Mouse (Mus musculus): ENCODE data around the gene Lsm3.
"Not testable (repeated sequence)": the region's sequence is repeated elsewhere in the genome, so short reads cannot be mapped to it uniquely, and the experiment has no call there.

Lsm3 gene

DNA sequence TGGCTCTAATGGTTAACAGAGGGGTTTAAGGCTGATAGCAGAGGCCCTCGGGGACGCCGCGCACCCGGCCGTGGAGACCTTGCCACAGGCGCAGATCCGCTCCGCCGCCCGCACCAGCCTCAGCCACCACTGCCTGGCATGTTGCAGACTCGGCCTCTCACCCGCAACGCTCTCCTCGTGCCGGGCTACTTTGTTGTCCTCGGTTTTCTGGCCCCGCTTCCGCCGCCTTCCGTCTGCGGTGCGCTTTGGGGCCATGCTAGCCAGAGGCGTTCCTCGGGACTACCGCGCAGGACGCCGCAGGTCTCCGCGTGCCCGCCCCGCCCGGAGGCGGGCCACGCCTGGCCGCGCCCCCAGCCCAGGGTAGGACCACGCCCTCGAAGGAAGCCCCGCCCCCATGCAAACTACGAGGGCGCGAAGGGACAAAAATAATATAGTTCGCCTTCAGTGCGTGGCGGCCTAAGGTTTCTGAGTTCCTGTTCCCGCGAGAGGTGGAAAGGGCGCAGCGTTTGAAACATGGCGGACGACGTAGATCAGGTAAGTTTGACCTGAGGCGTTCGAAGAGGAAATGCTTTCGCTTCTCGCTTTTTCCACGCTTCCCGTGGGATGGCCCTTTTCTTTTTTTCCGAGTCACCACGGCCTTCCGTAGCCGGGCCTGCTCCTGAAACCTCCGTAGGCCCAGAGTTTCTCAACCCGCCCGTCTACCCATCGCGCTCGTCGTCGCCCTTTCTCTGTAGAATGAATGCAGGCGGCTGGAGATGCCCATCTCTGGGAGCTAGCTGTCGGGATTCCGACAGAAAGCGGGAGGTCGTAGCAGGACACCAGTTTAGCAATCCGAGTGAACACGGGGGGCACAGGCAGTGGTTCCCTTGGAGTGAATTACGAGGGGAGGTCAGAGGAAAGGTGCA is at the start of gene Lsm3, which contains the start of gene Xpc:
TSS of gene Lsm3 (plus strand) at position 384 of the 905 bp plus-strand sequence.
TSS of gene Xpc (minus strand) at position 344 of the 905 bp plus-strand sequence.
- DNase-seq (ENCODE audit: extremely low spot score, low read depth, low spot score) = peak; percentile 84

DNA sequence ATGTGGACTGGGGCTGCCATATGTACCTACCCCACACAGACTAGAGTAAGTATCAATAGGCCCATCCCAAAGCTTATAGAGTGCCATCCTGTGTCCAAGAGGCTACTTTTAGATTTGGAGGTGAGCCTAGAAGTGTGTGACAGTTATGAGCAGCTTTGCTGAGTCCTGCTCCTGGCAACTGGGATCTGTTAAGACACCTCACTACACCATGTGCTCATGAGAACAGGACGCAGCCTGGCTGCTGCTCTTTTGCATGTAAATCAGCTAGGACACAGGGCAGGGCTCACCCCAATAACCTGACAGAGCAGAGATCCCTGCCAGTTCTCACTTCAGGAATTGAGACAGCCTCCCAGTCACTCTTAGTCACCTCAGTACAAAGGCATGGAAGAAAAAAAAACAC is 48.6 kb upstream of the Lsm3 start:
- no peak for DNase-seq (ENCODE audit: extremely low spot score, low read depth, low spot score)

DNA sequence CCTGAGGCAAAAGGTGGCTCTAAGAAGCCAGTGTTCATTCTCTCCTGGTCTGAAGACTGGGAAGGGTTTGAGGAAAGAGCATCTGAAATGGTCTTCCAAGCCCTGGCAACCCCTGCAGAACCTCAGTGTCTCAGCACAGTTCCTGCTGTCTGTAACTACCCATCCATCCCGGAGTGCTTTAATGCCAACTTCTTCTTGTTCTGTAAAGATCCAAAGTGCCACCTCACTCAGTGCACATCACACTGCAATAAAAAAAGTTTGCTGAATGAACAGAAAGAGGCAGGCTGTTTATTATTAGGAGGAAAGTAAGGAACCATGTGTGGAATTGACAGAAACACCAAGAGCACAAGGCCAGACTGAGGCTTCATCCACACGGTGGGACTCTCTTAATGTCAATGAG is 45.0 kb upstream of the Lsm3 start:
- no peak for DNase-seq (ENCODE audit: extremely low spot score, low read depth, low spot score)

DNA sequence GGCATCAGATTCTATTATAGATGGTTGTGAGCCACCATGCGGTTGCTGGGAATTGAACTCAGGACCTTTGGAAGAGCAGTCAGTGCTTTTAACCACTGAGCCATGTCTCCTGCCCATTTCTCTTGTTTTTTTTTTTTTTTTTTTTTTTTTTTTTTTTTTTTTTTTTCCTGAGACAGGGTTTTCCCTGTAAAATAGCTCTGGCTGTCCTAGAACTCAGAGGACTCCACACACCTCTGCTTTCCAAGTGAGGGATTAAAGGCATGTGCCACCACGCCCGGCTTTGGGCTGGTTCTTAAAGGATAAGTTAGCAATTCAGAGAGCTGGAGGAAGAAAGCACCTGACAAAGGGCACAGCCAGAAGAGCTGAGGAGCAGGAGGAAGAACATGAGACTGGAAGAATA is 44.3 kb upstream of the Lsm3 start:
- DNase-seq (ENCODE audit: extremely low spot score, low read depth, low spot score) = not testable (repeated sequence)

DNA sequence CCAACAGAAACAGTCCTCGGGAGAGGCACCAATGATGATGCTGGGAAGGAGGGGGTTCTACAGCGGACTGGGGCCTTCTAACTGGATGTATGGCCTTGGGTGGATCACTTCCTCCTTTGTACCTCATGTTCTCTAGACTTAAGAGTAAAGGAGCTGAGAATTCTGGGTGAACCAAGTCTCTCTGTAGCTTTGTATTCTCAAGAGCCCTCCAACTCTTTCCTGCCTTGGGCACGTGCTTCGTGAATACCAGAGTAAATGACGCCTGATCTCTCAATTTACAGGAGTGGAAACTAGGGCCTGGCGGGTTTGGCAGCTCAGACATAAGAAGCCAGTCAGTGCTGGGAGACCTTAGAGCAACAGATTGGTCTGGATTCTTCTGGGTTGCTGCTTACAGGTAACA is 43.4 kb upstream of the Lsm3 start:
- no peak for DNase-seq (ENCODE audit: extremely low spot score, low read depth, low spot score)

DNA sequence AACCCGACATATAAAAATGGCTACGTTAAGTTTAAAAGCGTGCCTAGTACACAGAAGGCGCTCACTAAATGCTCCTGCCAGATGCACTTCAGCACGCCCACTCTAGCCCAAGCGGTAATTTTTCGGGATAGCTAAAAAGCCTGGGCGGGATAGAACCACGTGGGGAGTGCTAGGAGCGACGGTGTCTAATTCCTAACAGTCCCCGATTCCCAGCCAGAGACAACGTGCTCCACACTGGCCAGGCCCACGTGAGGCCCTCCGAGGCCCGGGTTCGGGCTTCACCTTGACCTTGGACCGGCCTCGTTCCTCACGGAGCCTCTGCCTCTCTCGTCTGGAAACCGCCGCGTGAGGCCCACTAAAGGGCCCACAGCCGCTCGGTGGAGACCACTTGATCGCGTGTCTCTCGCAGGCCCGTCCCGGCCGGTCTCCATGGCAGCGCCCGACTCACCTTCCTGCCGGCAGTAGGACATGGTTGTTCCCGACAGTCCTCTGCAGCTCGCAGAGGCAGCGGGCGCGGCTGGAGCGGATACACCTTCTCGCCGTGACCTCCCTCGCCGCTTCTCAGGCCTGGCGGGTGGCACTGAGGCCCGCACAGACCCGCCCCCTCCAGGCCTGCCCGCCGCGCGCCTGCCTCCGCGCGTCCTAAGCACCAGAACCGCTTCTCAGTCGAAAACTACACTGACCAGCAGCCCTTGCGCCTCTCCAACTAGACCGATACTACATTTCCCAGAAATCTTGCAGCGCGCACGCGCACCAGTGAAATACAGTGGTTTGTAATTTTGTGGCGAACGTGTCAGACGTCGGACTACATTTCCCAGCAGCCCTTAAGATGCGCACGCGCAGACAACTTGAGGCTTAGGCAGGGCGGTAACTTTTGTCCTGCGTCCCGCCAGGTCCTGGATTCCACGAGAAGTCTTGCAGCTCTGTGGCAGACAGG is 42.6 kb upstream of the Lsm3 start, which contains the start of the genes Chchd4 and Tmem43:
TSS of gene Chchd4 (minus strand) at position 679 of the 937 bp plus-strand sequence.
TSS of gene Tmem43 (plus strand) at position 836 of the 937 bp plus-strand sequence.
- peak; percentile 100 for DNase-seq (ENCODE audit: extremely low spot score, low read depth, low spot score)

DNA sequence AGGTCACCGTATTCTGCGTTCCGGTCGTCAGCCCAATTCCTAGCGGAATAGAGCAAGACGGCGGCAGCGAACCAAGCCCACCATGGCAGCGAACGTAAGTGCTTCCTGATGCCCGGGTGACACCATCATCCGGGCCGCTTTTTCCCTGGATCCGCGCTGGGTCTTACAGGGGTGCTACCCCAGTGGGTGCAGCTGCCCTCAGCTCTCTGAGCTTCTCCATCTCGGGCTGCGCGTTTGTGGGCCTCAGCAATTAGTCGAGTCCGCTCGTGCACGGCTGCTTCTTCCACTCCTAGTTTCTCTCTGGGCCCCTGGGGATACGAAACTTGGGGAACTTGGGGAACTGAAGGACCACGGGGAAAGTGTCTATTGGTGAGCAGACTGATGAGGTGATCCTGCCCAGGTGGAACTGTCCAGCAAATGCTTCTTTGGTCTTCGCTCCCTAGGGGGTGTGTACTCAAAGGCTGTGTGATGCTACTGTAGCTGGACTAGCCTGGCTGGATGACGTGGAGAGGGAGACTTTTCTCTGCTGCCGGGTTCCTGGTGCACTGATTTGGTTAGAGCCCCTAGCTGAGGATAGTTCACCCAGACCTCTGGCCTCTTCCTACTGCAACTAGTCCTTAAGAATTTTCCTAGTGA is 41.8 kb upstream of the Lsm3 start:
- no peak for DNase-seq (ENCODE audit: extremely low spot score, low read depth, low spot score)

DNA sequence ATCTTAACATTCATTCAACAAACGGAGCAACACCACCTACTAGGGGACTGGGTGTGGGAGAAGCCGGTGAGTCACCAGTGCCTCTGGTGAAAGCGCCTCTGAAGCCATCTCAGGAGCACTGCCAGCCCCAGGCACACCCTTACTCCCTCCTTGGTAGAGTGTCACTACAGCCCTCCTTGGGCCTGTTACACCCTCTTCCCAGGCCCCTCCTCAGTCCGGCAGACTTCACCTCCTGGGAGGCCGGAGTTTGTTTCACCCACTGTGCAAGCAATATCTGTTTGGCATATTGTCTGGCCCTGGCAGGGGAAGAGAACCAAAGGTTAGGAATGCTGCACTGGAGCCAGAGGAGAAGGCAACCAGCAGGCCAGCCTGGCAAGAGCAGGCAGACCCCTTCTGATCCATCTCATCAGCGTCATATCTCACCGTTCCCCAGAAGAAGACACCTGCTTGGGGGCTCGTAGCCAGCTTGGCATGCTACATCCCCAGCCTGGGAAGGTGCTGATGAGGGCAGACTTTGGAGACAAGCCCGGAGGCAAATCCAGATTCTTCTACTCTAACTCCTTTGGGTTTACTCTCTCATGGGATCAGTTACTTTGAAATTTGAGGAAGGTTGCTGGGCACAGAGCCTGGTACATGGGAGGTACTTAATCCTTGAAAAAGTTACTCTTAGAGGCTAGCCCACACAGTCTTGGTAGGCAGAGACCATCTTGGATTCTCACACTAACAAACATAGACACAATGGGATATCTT is 41.1 kb upstream of the Lsm3 start:
- no peak for DNase-seq (ENCODE audit: extremely low spot score, low read depth, low spot score)

DNA sequence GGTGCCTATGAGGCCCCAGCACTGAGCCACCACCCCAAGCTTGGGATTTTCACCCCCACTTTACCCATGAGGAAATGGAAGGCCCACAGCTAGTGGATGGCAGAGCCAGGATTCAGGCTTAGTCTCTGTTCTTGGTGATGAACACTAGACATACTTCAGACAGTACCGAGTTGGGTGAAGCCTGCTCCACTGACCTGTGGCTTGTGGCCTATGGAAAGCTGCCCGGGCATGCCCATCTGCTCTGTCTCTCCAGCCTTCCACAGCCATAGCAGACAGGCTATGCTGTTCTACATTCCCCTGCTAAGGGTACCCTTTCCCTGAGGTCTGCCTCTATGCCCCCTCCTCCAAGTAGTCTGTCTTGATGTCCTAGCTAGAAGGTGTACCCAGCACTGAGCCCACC is 39.2 kb upstream of the Lsm3 start:
- no peak for DNase-seq (ENCODE audit: extremely low spot score, low read depth, low spot score)

DNA sequence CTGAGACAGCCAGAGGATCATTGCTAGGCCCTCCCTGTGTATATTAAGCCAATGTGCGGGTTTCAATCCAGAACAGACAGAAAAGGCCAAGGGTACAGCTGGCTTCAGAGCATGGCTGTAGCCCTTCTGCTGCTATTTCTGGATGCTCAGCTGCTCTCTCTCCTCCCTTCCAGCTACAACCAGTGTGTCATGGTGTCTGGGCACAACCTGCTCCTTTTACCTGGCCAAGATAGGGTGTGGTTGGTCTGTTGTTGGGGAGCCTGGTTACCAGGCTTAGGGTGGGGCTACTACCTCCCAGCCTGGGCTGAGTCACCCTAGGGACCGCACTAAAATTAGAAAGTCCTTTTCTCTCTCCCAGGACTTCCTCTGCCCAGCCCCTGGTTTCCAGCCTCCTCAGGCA is 32.4 kb upstream of the Lsm3 start:
- no peak for DNase-seq (ENCODE audit: extremely low spot score, low read depth, low spot score)

DNA sequence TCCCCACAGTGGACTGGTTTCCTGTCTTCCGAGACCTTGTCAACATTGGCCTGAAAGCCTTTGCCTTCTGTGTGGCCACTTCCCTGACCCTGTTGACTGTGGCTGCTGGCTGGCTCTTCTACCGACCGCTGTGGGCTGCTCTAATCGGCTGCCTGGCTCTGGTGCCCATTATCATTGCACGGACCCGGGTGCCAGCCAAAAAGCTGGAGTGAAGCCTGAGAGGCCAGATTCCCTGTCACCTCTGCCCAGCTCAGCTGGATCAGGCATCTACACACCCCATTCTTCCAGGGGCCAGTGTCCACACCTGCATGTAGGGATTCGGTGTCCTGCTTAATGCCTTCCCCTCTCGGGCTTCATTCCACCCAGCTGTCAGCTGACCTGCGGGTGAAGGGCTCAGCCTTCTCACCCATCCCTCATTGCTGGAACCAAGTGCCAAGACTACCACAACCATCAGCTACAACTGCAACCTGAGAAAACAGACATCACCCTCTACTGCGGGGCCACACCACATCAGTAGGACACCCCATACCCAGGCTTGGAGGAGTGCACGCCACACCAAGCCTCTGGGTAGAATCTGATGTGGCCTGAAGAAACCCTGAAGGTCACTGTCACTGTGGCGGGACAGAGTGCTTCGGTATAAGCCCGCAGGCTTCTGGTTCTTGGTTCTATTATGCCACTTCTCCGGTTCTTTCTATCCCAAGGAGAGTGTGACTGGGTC is 28.8 kb upstream of the Lsm3 start:
- no peak for DNase-seq (ENCODE audit: extremely low spot score, low read depth, low spot score)

DNA sequence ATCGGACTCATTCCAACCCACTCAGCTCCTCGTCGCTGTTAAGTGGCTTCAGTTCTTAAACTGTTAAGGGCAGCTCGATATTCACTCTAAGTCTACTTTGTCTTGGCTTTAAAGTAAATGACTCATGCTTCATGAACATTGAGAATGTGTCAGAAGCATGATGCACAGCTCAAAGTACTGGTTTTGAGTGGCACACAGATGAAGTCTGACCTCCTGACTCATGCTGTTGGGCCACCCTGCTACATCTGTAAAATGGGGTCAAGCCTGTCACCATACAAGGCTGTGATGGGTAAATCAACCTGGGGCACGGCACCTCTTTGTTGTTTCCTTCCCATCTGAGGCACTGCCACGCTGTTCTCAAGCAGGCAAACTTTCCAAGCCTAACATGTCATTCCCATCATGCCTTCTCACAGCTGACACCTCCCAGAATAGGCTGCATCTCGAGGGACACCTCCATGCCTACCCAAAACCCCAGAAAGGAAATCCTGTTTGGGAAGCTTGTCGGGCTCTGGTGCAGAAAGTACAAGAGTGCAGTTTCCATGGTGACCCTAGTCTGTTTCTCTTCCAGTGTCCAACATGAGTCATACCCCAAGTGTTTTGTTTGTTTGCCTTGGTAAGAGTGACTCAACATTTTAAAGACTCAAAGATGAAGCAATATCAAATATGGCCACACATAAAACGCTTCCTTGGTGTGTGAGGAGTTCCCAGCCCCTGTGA is 27.1 kb upstream of the Lsm3 start:
- DNase-seq (ENCODE audit: extremely low spot score, low read depth, low spot score) = no peak

DNA sequence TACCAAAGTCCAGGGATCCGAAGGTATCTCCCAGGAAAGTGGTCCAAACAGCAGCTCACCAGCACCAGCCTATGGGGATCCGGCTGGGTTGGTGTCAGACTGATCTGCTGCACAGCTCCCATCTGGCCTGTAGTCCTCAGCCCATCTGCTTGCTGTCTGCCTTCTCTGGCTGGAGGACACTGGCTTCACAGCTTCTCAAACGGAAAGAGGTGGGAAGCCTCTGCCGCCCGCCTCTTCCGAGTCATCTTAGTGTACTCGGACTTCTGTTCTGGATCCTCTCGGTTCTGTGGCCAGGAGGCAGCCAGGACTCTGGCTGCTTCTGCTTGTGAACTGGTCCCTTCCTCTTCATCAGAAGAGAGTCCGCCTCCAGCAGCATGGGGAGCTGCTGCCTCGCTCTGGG is 25.9 kb upstream of the Lsm3 start:
- DNase-seq (ENCODE audit: extremely low spot score, low read depth, low spot score) = no peak

DNA sequence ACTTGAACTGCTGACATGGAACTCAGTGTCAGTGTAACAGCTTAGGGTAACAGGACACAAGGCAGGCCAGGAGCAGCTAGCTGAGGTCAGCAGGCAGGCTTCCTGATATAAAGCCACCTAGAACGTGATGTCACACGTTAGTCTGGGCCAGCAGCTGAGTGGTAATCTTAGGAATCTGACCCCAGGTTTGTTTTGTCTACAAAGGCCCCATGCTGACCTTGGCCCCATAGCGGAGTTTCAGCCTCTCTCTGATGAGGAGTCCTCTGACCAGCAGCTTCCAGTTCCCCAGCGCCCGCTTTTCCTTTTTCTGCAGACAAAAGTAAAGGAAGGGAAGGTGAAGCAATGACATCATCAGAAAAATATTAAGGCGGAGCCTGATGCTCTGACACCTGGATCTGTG is 24.7 kb upstream of the Lsm3 start:
- no peak for DNase-seq (ENCODE audit: extremely low spot score, low read depth, low spot score)

DNA sequence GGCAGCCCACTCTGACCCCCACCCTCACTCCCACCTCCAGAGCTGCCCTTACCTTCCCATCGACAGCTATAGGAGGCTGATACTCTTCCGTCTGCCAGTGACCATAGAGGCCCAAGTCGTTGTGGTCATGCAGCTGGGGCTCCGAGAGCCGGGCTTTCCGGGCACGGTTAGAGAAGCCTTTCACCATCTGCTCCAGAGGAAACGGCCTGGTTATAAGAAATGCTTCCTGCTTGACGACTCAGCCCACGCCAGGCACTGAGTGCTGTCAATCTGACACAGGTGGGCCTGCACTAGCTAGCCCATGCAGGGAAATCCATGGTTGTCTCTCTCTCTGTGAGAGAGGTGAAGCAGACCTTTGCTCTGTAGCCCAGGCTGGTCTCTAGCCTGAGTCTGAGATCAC is 22.7 kb upstream of the Lsm3 start:
- DNase-seq (ENCODE audit: extremely low spot score, low read depth, low spot score) = no peak

DNA sequence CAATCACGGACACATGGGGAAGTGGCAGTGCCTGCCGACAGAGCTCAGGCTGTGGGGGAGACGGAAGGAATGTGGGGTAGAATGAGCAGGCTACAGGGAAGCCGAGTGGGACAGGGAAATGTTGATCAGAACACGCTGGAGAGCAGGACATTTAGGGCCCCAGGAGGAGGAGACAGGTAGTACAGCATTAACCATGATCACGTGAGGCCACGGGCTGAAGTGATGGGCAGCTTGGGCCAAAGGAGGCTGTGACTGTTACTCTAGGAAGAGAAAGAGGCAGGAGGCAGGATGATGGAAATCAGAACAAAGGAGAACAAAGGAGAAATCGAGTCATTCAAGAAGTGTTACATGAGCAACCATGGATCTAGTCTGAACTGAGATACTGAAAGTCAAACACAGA is 21.2 kb upstream of the Lsm3 start:
- no peak for DNase-seq (ENCODE audit: extremely low spot score, low read depth, low spot score)

DNA sequence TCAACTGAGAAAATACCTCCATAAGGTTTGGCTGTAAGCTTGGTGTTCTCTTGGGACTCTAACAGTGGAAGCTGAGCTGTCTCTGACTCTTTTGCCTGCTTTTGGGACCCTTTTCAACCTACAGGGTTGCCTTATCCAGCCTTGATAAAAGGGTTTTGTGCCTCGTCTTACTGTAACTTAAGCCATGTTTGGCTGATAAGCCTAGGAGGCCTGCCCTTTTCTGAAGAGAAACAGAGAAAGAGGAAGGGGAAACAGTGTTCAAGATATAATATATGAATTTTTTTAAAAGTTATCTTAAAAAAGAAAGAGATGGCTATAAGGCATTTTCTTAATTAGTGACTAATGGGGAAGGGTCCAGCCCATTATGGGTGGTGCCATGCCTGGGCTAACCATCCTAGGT is 12.4 kb upstream of the Lsm3 start:
- no peak for DNase-seq (ENCODE audit: extremely low spot score, low read depth, low spot score)

DNA sequence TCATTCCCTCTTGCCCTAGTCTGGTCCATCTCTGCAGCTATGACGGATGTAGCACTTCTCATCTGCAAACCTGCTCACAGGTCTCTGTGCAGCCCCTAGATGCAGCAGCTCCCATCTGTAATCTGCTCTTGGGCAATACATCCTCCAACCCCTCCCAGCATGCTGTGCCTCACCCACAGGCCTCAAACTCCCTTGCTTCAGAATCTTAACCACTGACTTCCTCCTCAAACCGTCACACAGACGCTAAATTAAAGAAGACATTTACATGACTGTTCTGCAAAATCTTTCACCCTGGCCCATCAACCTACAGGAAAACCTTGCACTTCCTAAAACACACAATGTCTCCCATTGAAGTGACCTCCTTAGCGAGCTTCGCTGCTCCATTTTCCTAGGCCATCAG is 9.7 kb upstream of the Lsm3 start:
- no peak for DNase-seq (ENCODE audit: extremely low spot score, low read depth, low spot score)

DNA sequence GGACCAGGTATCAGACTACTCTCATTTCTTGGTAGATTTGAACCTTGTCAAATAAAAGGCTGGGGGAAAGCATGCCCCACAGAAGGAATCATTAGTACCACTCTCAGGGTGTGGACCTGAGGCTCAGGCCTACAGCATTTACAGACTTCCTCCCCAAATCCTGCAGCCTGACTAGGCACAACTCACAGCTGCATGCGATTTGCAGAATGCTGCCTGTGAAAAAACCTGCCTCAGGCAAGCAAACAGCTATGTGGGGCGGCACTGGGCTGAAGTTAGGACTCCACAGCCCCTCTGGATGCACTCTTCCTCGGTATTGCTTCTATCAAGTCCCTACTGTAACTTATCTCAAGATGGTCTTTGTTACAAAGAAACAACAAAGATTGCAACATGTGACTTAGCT is 7.7 kb upstream of the Lsm3 start:
- DNase-seq (ENCODE audit: extremely low spot score, low read depth, low spot score) = no peak
